Comparison of ENCODE assay signal across 23 mouse cellular contexts in genomic region chr6:147106716-147107115, GRCm38 (mm10). TPM values are rescaled to one million over a fixed set of nuclear protein-coding genes. Genes with fewer than 3 reads are reported as not detected.
DNase-seq lines count a peak whose midpoint lies in the region; ATAC-seq and TF ChIP-seq lines count a peak whose summit lies in the region.
"Had no signal": no experiment of that assay in that cellular context is flagged by ENCODE, and none has a peak within 500 bp of the region (broad histone marks: within the 10 kb centered on the region; RNA-seq: fewer than 3 reads in every experiment).

No protein-coding gene starts in this region.

- peak; percentile 30; the same call in 1 of the 2 replicates for ATAC-seq in liver, embryonic 13.5 days (ENCODE audit: low read depth)
- ATAC-seq in liver, postnatal 0 days = no peak
- ATAC-seq in activated CD4-positive, CD25-positive, alpha-beta regulatory T cell, adult 4 months = no peak
- ATAC-seq: CD4-positive, CD25-positive, alpha-beta regulatory T cell, adult 4 months; forebrain, embryonic 15.5 days had no signal

- H3K36me3 ChIP-seq in liver, embryonic 13.5 days = peaks cover 69% of the 10 kb centered on the region
- H3K36me3 ChIP-seq in liver, postnatal 0 days (replicated peaks; ENCODE audit: insufficient read depth, low read length) = peaks cover 29% of the 10 kb centered on the region

- H3K4me3 ChIP-seq in liver, embryonic 13.5 days (replicated peaks) = no peak overlapping the region
- H3K4me3 ChIP-seq in liver, postnatal 0 days (ENCODE audit: low read depth, low read length) = no peak overlapping the region
- H3K4me3 ChIP-seq: embryonic facial prominence, embryonic 15.5 days; erythroblast, embryonic 14.5 days; forebrain, embryonic 15.5 days; heart, embryonic 15.5 days; hindbrain, embryonic 13.5 days had no signal

- WGBS in liver, embryonic 13.5 days (ENCODE audit: insufficient replicate concordance) = 84% methylated on average over 6 of the region's 6 CpGs
- WGBS in liver, postnatal 0 days (ENCODE audit: insufficient replicate concordance) = 83% methylated on average over 6 of the region's 6 CpGs

- H3K9me3 ChIP-seq in liver, embryonic 13.5 days (replicated peaks) = no peaks in the 10 kb centered on the region
- H3K9me3 ChIP-seq in liver, postnatal 0 days (ENCODE audit: low read length) = no peaks in the 10 kb centered on the region
- H3K9me3 ChIP-seq: embryonic facial prominence, embryonic 15.5 days; forebrain, embryonic 15.5 days; G1E; heart, embryonic 15.5 days; hindbrain, embryonic 13.5 days had no signal

- H3K4me1 ChIP-seq in liver, embryonic 13.5 days (replicated peaks) = peaks cover 4% of the 10 kb centered on the region; the same call in 1 of the 2 replicates
- no peaks in the 10 kb centered on the region for H3K4me1 ChIP-seq in liver, postnatal 0 days (ENCODE audit: insufficient read depth)
- H3K4me1 ChIP-seq: embryonic facial prominence, embryonic 15.5 days; forebrain, embryonic 15.5 days; heart, embryonic 15.5 days; hindbrain, embryonic 13.5 days had no signal

- TF ChIP-seq EP300 in liver, postnatal 0 days (IDR thresholded peaks at IDR 0.05; ENCODE audit: low read depth) = no peak

- peak; percentile 28 to 43 for DNase-seq in kidney, adult 8-10 months
- DNase-seq in kidney, postnatal 10 days = no peak
- DNase-seq in liver, embryonic 13.5 days = no peak
- DNase-seq in liver, postnatal 0 days = no peak
- peak; percentile 19 to 49 for DNase-seq in kidney, postnatal 36 days
- no peak for DNase-seq in B cell, adult 2 months
- DNase-seq: adrenal gland, postnatal 10 days; cerebellum, adult 11 months; cerebellum, adult 8-10 months; cerebellum, postnatal 14 days; embryo, embryonic 11 days; gastrocnemius, postnatal 36 days; heart, adult 18-20 months; heart, postnatal 14 days had no signal

- no peak overlapping the region for H3K9ac ChIP-seq in liver, embryonic 13.5 days
- no peak overlapping the region for H3K9ac ChIP-seq in liver, postnatal 0 days (replicated peaks)
- H3K9ac ChIP-seq: embryonic facial prominence, embryonic 15.5 days; forebrain, embryonic 15.5 days; heart, embryonic 15.5 days; hindbrain, embryonic 13.5 days had no signal

- H3K27ac ChIP-seq in liver, embryonic 13.5 days = no peak overlapping the region
- no peak overlapping the region for H3K27ac ChIP-seq in liver, postnatal 0 days (ENCODE audit: low read depth)
- H3K27ac ChIP-seq: embryonic facial prominence, embryonic 15.5 days; forebrain, embryonic 15.5 days; heart, embryonic 15.5 days; hindbrain, embryonic 13.5 days had no signal

- TF ChIP-seq CTCF in liver, postnatal 0 days (IDR thresholded peaks at IDR 0.05; ENCODE audit: low read depth) = no peak

- no peak overlapping the region for H3K4me2 ChIP-seq in liver, embryonic 13.5 days
- no peak overlapping the region for H3K4me2 ChIP-seq in liver, postnatal 0 days (ENCODE audit: low read depth, low read length)
- H3K4me2 ChIP-seq: embryonic facial prominence, embryonic 15.5 days; forebrain, embryonic 15.5 days; heart, embryonic 11.5 days; heart, embryonic 15.5 days; hindbrain, embryonic 13.5 days had no signal

- no peaks in the 10 kb centered on the region for H3K27me3 ChIP-seq in liver, embryonic 13.5 days
- no peaks in the 10 kb centered on the region for H3K27me3 ChIP-seq in liver, postnatal 0 days (ENCODE audit: insufficient read depth, low read length)
- H3K27me3 ChIP-seq: embryonic facial prominence, embryonic 15.5 days; forebrain, embryonic 15.5 days; heart, embryonic 15.5 days; hindbrain, embryonic 13.5 days had no signal

RNA-seq across cellular contexts. Expression of gene Klhl42, which starts 15.5 kb away (rescaled TPM):
- 1.7 and 2.0 TPM in 2 replicates for polyA plus RNA-seq in liver, embryonic 13.5 days (2015; fragmentation: Nextera tagmentation; extraction: Ambion mirVana)
- polyA plus RNA-seq in liver, postnatal 0 days (2015; fragmentation: Nextera tagmentation; extraction: Ambion mirVana) = 1.4 and 1.6 TPM in 2 replicates
- 10 to 100 TPM; 18.0 to 21.9 TPM for polyA plus RNA-seq in activated CD4-positive, CD25-positive, alpha-beta regulatory T cell, adult 4 months (2017; shearing (Covaris generic))

RNA-seq across cellular contexts. Expression of gene Mansc4, which starts 19.9 kb away (rescaled TPM):
- not detected in 2 replicates for polyA plus RNA-seq in liver, embryonic 13.5 days (2015; fragmentation: Nextera tagmentation; extraction: Ambion mirVana)
- polyA plus RNA-seq in liver, postnatal 0 days (2015; fragmentation: Nextera tagmentation; extraction: Ambion mirVana) = 0.15 TPM in 1 of 2 replicates, not detected in the other
- polyA plus RNA-seq in activated CD4-positive, CD25-positive, alpha-beta regulatory T cell, adult 4 months (2017; shearing (Covaris generic)) = 1 to 10 TPM in 1 of 2 experiments, not detected in 1; 1.1 TPM
- polyA plus RNA-seq: erythroblast, embryonic 14.5 days; G1E had no signal

Comparison
In these comparisons a context has a peak if more than half of its experiments do, and no peak if none do; other contexts are left out.
1. DNase-seq: peak in kidney, adult 8-10 months (2 of 2) and kidney, postnatal 36 days (2 of 2); none in kidney, postnatal 10 days (single experiment), liver, embryonic 13.5 days (single experiment), liver, postnatal 0 days (single experiment) and B cell, adult 2 months (0 of 2).